Mouse (Mus musculus): ENCODE data around the gene Syne1. TPM values are rescaled to one million over a fixed set of nuclear protein-coding genes. Genes with fewer than 3 reads are reported as not detected.

The Syne1 gene
- polyA plus RNA-seq, 1 experiment, result 19.0 TPM

- Histone ChIP-seq H3K36me3 (ENCODE audit: control insufficient read depth, insufficient read depth) (no peaks in the 10 kb centered on the region), H3K4me3 (no peak overlapping the region), H3K79me2 (ENCODE audit: control insufficient read depth, insufficient read depth) (no peaks in the 10 kb centered on the region), H3K27me3 (ENCODE audit: control insufficient read depth, insufficient read depth, insufficient read length) (no peaks in the 10 kb centered on the region), H3K4me2 (ENCODE audit: low read depth) (no peak overlapping the region), H3ac (ENCODE audit: control insufficient read depth, insufficient read length) (no peak overlapping the region)
- TF ChIP-seq MYOG (IDR thresholded peaks at IDR 0.05; ENCODE audit: control insufficient read depth in 1 of 3, insufficient read depth in 1 of 3, insufficient read length in 2 of 3, low read depth in 2 of 3), result no peak
- no peak for TF ChIP-seq SRF (IDR thresholded peaks at IDR 0.05; ENCODE audit: control insufficient read depth, insufficient read length, low read depth)
- TF ChIP-seq MAX (IDR thresholded peaks at IDR 0.05; ENCODE audit: low read depth), result no peak
- no peak for TF ChIP-seq TCF3 (IDR thresholded peaks at IDR 0.05; ENCODE audit: insufficient read length, low read depth)
- TF ChIP-seq TCF12 (IDR thresholded peaks at IDR 0.05; ENCODE audit: insufficient read depth, poor library complexity, severe bottlenecking), result no peak
- no peak for TF ChIP-seq MYOD1 (IDR thresholded peaks at IDR 0.05; ENCODE audit: control insufficient read depth in 1 of 3, insufficient read length in 2 of 3, low read depth in 2 of 3)
- no peak for TF ChIP-seq CEBPB (IDR thresholded peaks at IDR 0.05; ENCODE audit: insufficient read depth, poor library complexity, severe bottlenecking)
- TF ChIP-seq POLR2AphosphoS2 (IDR thresholded peaks at IDR 0.05; ENCODE audit: insufficient read length, low read depth), result no peak
- no peak for TF ChIP-seq E2F4 (IDR thresholded peaks at IDR 0.05; ENCODE audit: insufficient read depth)
Measured at GRCm38 (mm10) chr10:4996592-4996991, 554.7 kb downstream of the Syne1 start.

- H3K4me3 ChIP-seq, result no peak overlapping the region
- no peak for TF ChIP-seq POLR2AphosphoS2 (IDR thresholded peaks at IDR 0.05; ENCODE audit: insufficient read length, low read depth)
- TF ChIP-seq REST (IDR thresholded peaks at IDR 0.05; ENCODE audit: insufficient read depth, insufficient read length), result no peak
- no peak for TF ChIP-seq MYOD1 (IDR thresholded peaks at IDR 0.05; ENCODE audit: control insufficient read depth in 1 of 3, insufficient read length in 2 of 3, low read depth in 2 of 3)
- TF ChIP-seq MYOG (IDR thresholded peaks at IDR 0.05; ENCODE audit: control insufficient read depth in 1 of 3, insufficient read depth in 1 of 3, insufficient read length in 2 of 3, low read depth in 2 of 3), result no peak
- TF ChIP-seq TCF12 (IDR thresholded peaks at IDR 0.05; ENCODE audit: insufficient read depth, poor library complexity, severe bottlenecking), result no peak
- TF ChIP-seq USF1 (IDR thresholded peaks at IDR 0.05; ENCODE audit: low read depth), result no peak
- no peak for TF ChIP-seq POLR2A (IDR thresholded peaks at IDR 0.05; ENCODE audit: insufficient read length, low read depth)
- no peak for TF ChIP-seq MAX (IDR thresholded peaks at IDR 0.05; ENCODE audit: low read depth)
- no peak for TF ChIP-seq SRF (IDR thresholded peaks at IDR 0.05; ENCODE audit: control insufficient read depth, insufficient read length, low read depth)
- TF ChIP-seq TCF3 (IDR thresholded peaks at IDR 0.05; ENCODE audit: insufficient read length, low read depth), result no peak
- no peak for TF ChIP-seq CEBPB (IDR thresholded peaks at IDR 0.05; ENCODE audit: insufficient read depth, poor library complexity, severe bottlenecking)
- TF ChIP-seq E2F4 (IDR thresholded peaks at IDR 0.05; ENCODE audit: insufficient read depth), result no peak
- no peak overlapping the region for H3K4me2 ChIP-seq (ENCODE audit: low read depth)
- H3K79me2 ChIP-seq (ENCODE audit: control insufficient read depth, insufficient read depth), result no peaks in the 10 kb centered on the region
- H3ac ChIP-seq (ENCODE audit: control insufficient read depth, insufficient read length), result no peak overlapping the region
- no peaks in the 10 kb centered on the region for H3K27me3 ChIP-seq (ENCODE audit: control insufficient read depth, insufficient read depth, insufficient read length)
- no peaks in the 10 kb centered on the region for H3K36me3 ChIP-seq (ENCODE audit: control insufficient read depth, insufficient read depth)
Measured at GRCm38 (mm10) chr10:4993802-4994201, 557.5 kb downstream of the Syne1 start.

- TF ChIP-seq REST (IDR thresholded peaks at IDR 0.05; ENCODE audit: insufficient read depth, insufficient read length), result no peak
- TF ChIP-seq MAX (IDR thresholded peaks at IDR 0.05; ENCODE audit: low read depth), result no peak
- TF ChIP-seq POLR2AphosphoS2 (IDR thresholded peaks at IDR 0.05; ENCODE audit: insufficient read length, low read depth), result no peak
- TF ChIP-seq SRF (IDR thresholded peaks at IDR 0.05; ENCODE audit: control insufficient read depth, insufficient read length, low read depth), result no peak
- TF ChIP-seq CEBPB (IDR thresholded peaks at IDR 0.05; ENCODE audit: insufficient read depth, poor library complexity, severe bottlenecking), result no peak
- TF ChIP-seq POLR2A (IDR thresholded peaks at IDR 0.05; ENCODE audit: insufficient read length, low read depth), result no peak
- TF ChIP-seq USF1 (IDR thresholded peaks at IDR 0.05; ENCODE audit: low read depth), result no peak
- no peak for TF ChIP-seq TCF3 (IDR thresholded peaks at IDR 0.05; ENCODE audit: insufficient read length, low read depth)
- H3K27me3 ChIP-seq (ENCODE audit: control insufficient read depth, insufficient read depth, insufficient read length), result no peaks in the 10 kb centered on the region
- H3ac ChIP-seq (ENCODE audit: control insufficient read depth, insufficient read length), result no peak overlapping the region
- no peak overlapping the region for H3K4me3 ChIP-seq
- peak overlapping the region; percentile 38 for H3K4me2 ChIP-seq (ENCODE audit: low read depth)
- H3K79me2 ChIP-seq (ENCODE audit: control insufficient read depth, insufficient read depth), result no peaks in the 10 kb centered on the region
- H3K36me3 ChIP-seq (ENCODE audit: control insufficient read depth, insufficient read depth), result no peaks in the 10 kb centered on the region
Measured at GRCm38 (mm10) chr10:4983919-4984318, 567.4 kb downstream of the Syne1 start.

- no peak overlapping the region for H3ac ChIP-seq (ENCODE audit: control insufficient read depth, insufficient read length)
- no peak overlapping the region for H3K4me3 ChIP-seq
- no peaks in the 10 kb centered on the region for H3K27me3 ChIP-seq (ENCODE audit: control insufficient read depth, insufficient read depth, insufficient read length)
- TF ChIP-seq MYOG (IDR thresholded peaks at IDR 0.05; ENCODE audit: control insufficient read depth in 1 of 3, insufficient read depth in 1 of 3, insufficient read length in 2 of 3, low read depth in 2 of 3), result no peak
- TF ChIP-seq SRF (IDR thresholded peaks at IDR 0.05; ENCODE audit: control insufficient read depth, insufficient read length, low read depth), result no peak
- no peak for TF ChIP-seq MYOD1 (IDR thresholded peaks at IDR 0.05; ENCODE audit: control insufficient read depth in 1 of 3, insufficient read length in 2 of 3, low read depth in 2 of 3)
- TF ChIP-seq POLR2AphosphoS2 (IDR thresholded peaks at IDR 0.05; ENCODE audit: insufficient read length, low read depth), result no peak
- no peak for TF ChIP-seq TCF12 (IDR thresholded peaks at IDR 0.05; ENCODE audit: insufficient read depth, poor library complexity, severe bottlenecking)
- no peak for TF ChIP-seq USF1 (IDR thresholded peaks at IDR 0.05; ENCODE audit: low read depth)
- TF ChIP-seq E2F4 (IDR thresholded peaks at IDR 0.05; ENCODE audit: insufficient read depth), result no peak
- TF ChIP-seq POLR2A (IDR thresholded peaks at IDR 0.05; ENCODE audit: insufficient read length, low read depth), result no peak
- no peak for TF ChIP-seq REST (IDR thresholded peaks at IDR 0.05; ENCODE audit: insufficient read depth, insufficient read length)
- TF ChIP-seq CEBPB (IDR thresholded peaks at IDR 0.05; ENCODE audit: insufficient read depth, poor library complexity, severe bottlenecking), result no peak
- no peak for TF ChIP-seq TCF3 (IDR thresholded peaks at IDR 0.05; ENCODE audit: insufficient read length, low read depth)
- no peak for TF ChIP-seq MAX (IDR thresholded peaks at IDR 0.05; ENCODE audit: low read depth)
- no peaks in the 10 kb centered on the region for H3K79me2 ChIP-seq (ENCODE audit: control insufficient read depth, insufficient read depth)
- no peak overlapping the region for H3K4me2 ChIP-seq (ENCODE audit: low read depth)
- no peaks in the 10 kb centered on the region for H3K36me3 ChIP-seq (ENCODE audit: control insufficient read depth, insufficient read depth)
Measured at GRCm38 (mm10) chr10:4977374-4977773, 573.9 kb downstream of the Syne1 start.

- TF ChIP-seq POLR2AphosphoS2 (IDR thresholded peaks at IDR 0.05; ENCODE audit: insufficient read length, low read depth) (no peak), MYOD1 (IDR thresholded peaks at IDR 0.05; ENCODE audit: control insufficient read depth in 1 of 3, insufficient read length in 2 of 3, low read depth in 2 of 3) (no peak), E2F4 (IDR thresholded peaks at IDR 0.05; ENCODE audit: insufficient read depth) (no peak), TCF12 (IDR thresholded peaks at IDR 0.05; ENCODE audit: insufficient read depth, poor library complexity, severe bottlenecking) (no peak), SRF (IDR thresholded peaks at IDR 0.05; ENCODE audit: control insufficient read depth, insufficient read length, low read depth) (no peak), CEBPB (IDR thresholded peaks at IDR 0.05; ENCODE audit: insufficient read depth, poor library complexity, severe bottlenecking) (no peak), REST (IDR thresholded peaks at IDR 0.05; ENCODE audit: insufficient read depth, insufficient read length) (no peak), POLR2A (IDR thresholded peaks at IDR 0.05; ENCODE audit: insufficient read length, low read depth) (no peak), USF1 (IDR thresholded peaks at IDR 0.05; ENCODE audit: low read depth) (no peak)
Measured at GRCm38 (mm10) chr10:4976557-4976956, 574.7 kb downstream of the Syne1 start.

More at GRCm38 (mm10) chr10:4976557-4976956, 574.7 kb downstream of the Syne1 start:
- Histone ChIP-seq H3K4me3 (no peak overlapping the region), H3K79me2 (ENCODE audit: control insufficient read depth, insufficient read depth) (no peaks in the 10 kb centered on the region), H3K27me3 (ENCODE audit: control insufficient read depth, insufficient read depth, insufficient read length) (no peaks in the 10 kb centered on the region), H3ac (ENCODE audit: control insufficient read depth, insufficient read length) (no peak overlapping the region), H3K36me3 (ENCODE audit: control insufficient read depth, insufficient read depth) (no peaks in the 10 kb centered on the region), H3K4me2 (ENCODE audit: low read depth) (no peak overlapping the region)

Measured in myocyte (in vitro differentiated cells).